ENCODE assay signal across 7 mouse cellular contexts in genomic region chr16:4593971-4594813, GRCm38 (mm10). TPM values are rescaled to one million over a fixed set of nuclear protein-coding genes. Genes with fewer than 3 reads are reported as not detected.
DNase-seq lines count a peak whose midpoint lies in the region; ATAC-seq lines count a peak whose summit lies in the region.

TSS of gene Glis2 (plus strand) at chr16:4594713.

- intact Hi-C loops in heart, postnatal 10 days (cut with DNase I) = loop anchor here (1.0 kb wide), 1 partner anchor 13 kb away; no protein-coding TSS in a partner anchor

- no peaks in the 10 kb centered on the region for H3K9me3 ChIP-seq in embryonic facial prominence, embryonic 12.5 days

- peaks cover 8% of the 10 kb centered on the region for H3K36me3 ChIP-seq in embryonic facial prominence, embryonic 12.5 days

- H3K4me3 ChIP-seq in embryonic facial prominence, embryonic 12.5 days = peak within 1 kb of the TSS; percentile 89

- DNase-seq in ES-CJ7 (ENCODE audit: low read depth, low spot score) = peak; percentile 84
- DNase-seq in adrenal gland, adult 2 months = peak; percentile 81
- peak; percentile 65 to 76 for DNase-seq in heart, postnatal 10 days
- peak; percentile 81 to 91 for DNase-seq in kidney, postnatal 4 days
- peak; percentile 46 for DNase-seq in lung, postnatal 25 days (ENCODE audit: low spot score)
- peak; percentile 74 for DNase-seq in right cerebral cortex, postnatal 4 days

- H3K27ac ChIP-seq in embryonic facial prominence, embryonic 12.5 days = peak within 1 kb of the TSS; percentile 97

- under 1% methylated on average over 33 of the region's 74 CpGs for WGBS in embryonic facial prominence, embryonic 12.5 days

- no peaks in the 10 kb centered on the region for H3K27me3 ChIP-seq in embryonic facial prominence, embryonic 12.5 days

- peaks cover 57% of the 10 kb centered on the region for H3K4me1 ChIP-seq in embryonic facial prominence, embryonic 12.5 days

- ATAC-seq in embryonic facial prominence, embryonic 12.5 days (ENCODE audit: insufficient number of reproducible peaks, insufficient read depth, low FRiP score, low TSS enrichment) = peak; percentile 75

- peak within 1 kb of the TSS; percentile 93 for H3K4me2 ChIP-seq in embryonic facial prominence, embryonic 12.5 days (replicated peaks)

- H3K9ac ChIP-seq in embryonic facial prominence, embryonic 12.5 days = peak within 1 kb of the TSS; percentile 93

RNA-seq across cellular contexts. Expression of gene Glis2, which starts in this region (rescaled TPM):
- 10 to 100 TPM; 17.3 to 27.4 TPM for total RNA-seq in adrenal gland, adult 2 months (2021)
- 28.9 and 29.3 TPM in 2 replicates for polyA plus RNA-seq in adrenal gland, adult 2 months (2012; rRNA removed)
- polyA plus RNA-seq in embryonic facial prominence, embryonic 12.5 days (2016; fragmentation: Nextera tagmentation; extraction: Ambion mirVana) = 33.0 and 33.4 TPM in 2 replicates
- 10 to 100 TPM; 27.6 to 34.5 TPM for total RNA-seq in heart, postnatal 10 days (2021)

Comparison
In these comparisons a context has a peak if more than half of its experiments do, and no peak if none do; other contexts are left out.
1. Peak in every context shown above with its lines: DNase-seq, ATAC-seq, H3K4me3 ChIP-seq and H3K27ac ChIP-seq.